Mouse (Mus musculus) layer of hippocampus, adult 9-10 months (tissue): ENCODE results near the gene Slc12a8.
A peak's percentile ranks its signal among the peaks of the same experiment; 100 is the strongest.
"Not testable (repeated sequence)": the region's sequence is repeated elsewhere in the genome, so short reads cannot be mapped to it uniquely, and the experiment has no call there.

Experiments
- DNase-seq: peaks from one replicate; pipeline ENCODE4 v3.0.0; 2022; ENCODE audit warnings: low spot score

The Slc12a8 gene

DNA sequence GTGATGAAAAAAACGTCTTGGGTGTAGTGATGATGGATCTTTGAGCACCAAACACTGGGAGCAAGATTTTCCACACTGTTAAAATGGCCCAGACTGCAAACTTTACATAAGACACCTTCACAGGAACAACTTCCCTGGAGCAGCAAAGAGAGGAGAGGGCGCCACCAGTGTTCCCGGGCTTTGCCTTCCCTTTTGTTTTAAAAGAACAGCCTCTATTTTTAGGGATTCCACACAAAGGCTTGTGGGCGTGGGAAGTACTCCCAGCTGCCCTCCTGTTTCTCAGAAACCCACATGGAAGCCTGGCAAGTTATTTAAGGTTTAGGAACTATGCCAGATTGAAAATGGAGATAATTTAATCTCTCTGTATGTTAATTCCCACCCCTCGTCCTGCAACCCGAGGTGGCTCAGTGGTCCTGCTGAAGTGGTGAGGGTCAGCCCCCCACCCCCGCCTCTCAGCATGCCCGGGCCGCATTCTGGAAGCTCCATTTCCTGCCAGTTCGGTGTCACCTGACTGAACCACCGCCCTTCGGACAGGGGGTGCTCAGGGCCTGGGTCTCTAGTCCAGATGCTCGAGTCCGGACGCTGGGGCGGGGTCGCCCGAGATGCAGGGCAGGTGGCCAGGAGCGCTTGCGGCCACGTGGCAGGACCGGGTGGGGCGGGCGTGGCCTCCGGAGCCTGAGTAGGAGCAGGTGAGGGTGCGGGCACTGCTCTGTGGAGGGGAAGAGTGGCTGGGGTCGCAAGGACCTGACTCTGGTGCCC lies at the start of gene Slc12a8:
Gene Slc12a8 (plus strand): TSS at position 522 of the 759 bp plus-strand sequence.
- peak; percentile 55 for DNase-seq

DNA sequence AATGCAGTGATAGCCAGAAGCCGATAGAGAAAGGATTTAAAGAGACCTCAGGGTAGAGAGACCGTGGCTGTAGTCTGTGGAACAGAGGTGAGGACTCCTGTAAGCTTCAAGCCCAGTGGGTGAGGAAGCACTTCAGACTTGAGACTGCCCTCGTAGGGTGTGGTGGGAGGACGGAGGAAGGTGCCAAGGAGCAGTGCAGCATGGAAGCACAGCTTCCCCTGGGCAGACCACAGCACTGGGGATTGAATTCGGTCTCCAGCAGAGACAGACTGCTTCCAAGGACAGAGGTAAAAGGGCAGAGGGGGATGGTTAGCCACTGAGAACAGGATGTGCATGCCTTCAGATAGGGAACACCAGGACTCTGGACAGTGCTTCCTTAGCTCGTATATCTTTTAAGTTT lies 49.7 kb upstream of the Slc12a8 start:
- no peak for DNase-seq

DNA sequence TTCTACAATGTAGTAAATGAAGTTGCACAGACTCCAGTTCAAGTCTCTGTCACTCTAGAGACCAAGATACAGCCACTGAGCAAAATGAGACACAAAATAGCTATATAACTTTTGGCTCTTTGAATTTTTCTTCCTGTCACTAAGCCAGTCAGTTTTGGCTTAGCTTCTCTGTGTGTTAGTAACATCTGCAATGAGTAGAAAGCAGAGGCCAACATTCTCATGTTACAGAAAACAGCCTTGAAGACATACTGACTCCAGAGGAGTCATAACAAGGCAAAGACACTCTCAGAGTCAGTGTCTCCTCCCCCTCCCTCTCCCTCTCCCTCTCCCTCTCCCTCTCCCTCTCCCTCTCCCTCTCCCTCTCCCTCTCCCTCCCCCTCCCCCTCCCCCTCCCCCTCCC lies 47.2 kb upstream of the Slc12a8 start:
- DNase-seq, result no peak

DNA sequence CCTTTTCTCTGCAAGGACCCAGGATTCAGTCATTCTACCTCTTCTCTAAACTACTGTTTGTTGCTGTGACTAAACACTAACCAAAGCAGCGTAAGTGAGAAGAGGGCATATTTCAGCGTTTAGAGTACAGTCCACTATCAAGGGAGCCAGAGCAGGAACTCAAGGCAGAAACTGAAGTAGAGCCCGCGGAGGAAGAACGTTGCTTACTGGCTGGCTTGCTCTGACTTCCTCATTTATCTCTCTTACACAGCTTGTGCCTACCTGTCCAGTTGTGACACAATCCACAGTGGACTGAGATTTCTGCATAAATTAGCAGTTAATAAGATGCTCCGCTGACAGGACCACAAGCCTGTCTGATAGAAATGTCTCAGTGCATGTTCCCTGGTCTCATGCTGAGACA lies 42.7 kb upstream of the Slc12a8 start:
- no peak for DNase-seq

DNA sequence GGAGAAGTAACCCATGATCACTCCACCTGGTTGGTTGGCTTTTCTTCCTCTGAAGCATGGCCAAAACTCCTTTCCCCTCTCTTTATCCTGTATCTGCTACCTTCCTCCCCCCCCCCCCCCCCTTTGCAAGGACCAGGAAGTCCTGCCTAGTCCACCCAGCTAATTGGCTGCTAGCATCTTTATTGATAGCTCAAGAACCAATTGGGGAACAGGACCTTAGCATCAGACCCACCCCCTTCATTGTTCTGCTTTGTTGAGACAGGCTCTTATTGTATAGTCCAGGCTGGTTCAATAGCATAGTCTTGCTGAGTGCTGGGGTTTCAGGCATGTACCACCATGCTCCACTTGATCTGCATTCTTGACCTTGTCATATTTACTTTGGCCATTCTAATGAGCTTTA lies 37.2 kb upstream of the Slc12a8 start:
- DNase-seq, result no peak

DNA sequence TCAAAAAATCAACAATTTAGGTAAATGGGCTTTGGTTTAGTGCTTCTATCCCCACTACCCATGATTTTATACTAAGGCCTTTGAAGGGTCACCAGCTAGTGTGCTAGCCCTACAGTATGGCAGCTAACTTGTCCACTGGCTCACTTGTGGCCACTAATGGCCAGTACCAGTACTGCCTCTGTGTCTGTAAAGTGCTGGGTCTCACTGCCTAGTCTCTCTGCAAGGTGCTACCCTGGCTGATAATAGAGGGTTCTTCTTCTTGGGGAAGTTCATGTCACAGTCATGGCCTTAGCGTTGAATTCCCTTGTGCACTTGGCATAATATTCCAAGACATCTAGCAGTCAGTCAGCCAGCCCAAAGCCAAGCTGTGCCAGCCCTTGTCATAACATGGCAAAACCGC lies 36.0 kb upstream of the Slc12a8 start:
- no peak for DNase-seq

DNA sequence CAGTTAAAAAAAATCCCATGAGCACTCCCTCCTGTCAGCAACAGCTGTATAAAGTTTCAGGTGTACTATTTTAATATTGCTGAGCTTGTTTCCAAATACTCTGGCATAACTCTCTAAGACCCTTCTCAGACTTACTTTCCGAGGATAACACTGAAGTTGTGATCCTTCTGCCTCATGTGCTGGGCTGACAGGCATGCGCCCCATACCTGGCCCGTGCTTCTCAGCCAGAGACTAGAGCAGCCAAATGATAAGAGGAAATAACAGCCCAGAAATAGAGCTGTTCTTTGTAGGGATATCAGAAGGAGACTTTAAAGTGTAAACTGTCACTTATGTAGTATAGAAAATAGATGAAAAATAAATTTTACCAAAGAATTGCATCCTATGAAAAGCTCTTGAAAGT lies 34.8 kb upstream of the Slc12a8 start:
- DNase-seq, result no peak

DNA sequence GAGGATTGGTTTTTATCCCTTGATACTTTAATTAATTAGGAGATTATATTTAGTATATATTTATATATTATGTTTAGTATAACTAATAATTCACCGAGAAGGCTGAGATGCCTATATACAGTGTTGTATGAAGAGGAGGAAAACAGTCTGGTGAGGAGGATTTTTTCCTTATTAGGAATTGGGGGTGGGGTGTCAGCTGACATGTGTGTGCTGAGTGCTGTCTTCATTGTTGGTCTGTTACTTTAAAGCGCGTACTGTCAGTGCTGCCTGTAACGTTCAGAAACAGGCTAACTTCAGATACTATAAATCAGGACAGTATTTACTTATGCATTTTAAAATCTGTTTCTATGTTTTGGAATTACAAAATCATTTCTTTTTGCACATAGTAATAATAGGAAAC lies 29.4 kb upstream of the Slc12a8 start:
- DNase-seq, result no peak

DNA sequence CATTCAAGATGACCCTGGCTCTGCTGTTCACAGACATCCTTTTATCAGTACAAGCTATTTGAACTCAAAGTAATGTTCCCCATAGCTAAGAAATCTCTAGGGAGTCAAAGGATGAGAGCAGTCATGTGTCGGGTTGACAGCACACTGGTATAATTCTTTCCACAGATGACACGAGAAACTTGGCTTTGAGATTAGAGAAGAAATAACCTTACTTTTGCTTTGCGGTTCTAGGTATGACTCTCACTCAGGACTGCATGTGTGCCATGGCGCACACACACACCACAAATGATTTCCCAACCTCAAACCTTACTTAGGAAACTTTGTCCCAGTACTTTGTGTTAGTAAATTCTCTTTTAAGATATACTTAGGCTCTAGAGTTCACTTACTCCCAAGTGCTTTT lies 22.8 kb upstream of the Slc12a8 start:
- DNase-seq, result no peak

DNA sequence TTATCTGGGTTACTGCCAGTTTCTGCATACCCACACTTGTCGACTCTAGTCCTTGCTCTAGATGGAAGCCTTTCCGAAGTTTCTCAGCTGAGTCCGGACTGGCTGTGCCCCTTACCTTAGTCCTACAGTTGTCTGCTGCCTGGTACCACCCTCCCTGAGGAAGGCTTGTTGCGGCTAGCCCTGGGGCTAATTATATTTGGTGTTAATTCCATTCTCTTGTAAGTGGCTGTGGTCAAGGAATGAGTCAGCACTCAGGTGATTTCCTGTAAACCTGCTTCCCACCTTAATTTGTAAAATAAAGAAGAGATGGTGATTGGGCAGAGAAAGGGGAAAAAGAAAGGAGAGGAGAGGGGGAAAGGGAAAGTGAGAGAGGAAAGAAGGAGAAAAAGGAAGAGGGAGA lies 9.0 kb upstream of the Slc12a8 start:
- DNase-seq, result no peak

DNA sequence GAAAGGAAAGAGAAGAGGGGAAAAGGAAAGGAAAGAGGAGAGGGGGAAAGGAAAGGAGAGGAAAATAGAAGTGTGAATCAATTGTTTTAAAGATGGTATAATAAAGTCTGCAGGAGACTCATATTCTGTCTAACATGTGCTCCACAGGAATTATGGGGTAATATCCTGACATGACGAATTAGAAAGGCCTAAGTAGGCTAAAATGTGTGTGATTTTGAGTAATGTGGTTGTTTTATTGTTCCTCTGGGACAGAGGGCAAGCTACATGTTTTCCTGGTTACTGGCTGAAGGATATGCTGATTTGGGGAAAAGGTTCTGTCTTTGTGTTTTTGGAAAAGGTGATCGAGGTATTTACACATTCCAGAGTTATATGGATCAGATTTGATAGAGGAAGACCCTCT lies 7.9 kb upstream of the Slc12a8 start:
- DNase-seq, result not testable (repeated sequence)

DNA sequence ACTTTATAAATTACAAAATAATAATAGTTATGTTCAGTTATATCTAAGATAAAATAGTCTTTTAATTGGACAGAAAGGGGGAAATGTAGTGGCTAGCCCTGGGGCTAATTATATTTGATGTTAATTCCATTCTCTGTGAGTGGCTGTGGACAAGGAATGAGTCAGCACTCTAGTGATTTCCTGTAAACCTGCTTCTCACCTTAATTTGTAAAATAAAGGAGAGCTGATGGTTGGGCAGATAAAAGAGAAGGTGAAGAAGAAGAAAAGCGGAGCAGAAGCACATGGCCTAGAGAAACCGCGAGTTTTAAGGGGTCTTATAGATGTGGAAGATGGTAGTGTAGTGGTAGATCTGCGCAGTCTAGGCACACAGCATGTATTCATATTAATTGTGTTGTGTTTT lies 6.3 kb upstream of the Slc12a8 start:
- DNase-seq, result not testable (repeated sequence)

DNA sequence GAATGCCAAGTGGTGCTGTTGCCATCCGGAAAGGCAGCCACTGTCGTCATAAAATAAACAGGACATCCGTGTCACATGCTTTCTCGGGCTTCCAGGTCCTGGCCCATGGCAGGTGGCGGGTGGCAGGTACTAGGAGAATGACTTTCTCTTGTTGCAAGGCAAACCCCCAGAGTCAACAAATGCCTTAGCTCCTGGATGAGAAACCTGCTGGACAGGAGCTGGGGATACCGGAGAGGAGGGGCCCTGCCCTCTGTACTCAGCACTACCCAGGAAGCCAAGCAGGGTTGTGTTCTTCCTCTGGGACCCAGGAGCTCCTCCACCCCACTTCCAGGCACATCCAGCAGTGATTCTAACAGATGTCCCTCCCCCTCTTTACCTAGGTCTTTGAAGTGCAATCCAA lies 4.6 kb upstream of the Slc12a8 start:
- no peak for DNase-seq

DNA sequence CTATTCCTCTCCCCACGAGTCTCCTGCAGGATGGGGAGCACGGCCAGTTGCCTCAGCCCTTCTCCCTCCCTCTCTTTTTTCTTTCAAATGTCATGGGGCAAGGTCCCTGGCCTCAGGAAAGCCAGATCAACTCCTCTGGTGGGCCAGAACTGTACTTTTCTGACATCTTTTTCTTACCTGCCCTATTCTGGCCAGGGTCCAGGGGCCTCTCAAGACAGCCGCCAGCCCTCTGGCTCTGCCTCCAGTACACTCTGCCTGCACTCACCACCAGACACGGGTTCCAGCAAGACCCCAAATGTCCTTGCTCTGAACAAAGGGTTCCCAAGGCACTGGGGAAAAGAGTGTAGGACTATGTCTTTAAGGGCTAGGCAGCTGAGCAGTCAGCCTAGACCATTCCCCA lies 499 bp downstream of the Slc12a8 start:
- no peak for DNase-seq

DNA sequence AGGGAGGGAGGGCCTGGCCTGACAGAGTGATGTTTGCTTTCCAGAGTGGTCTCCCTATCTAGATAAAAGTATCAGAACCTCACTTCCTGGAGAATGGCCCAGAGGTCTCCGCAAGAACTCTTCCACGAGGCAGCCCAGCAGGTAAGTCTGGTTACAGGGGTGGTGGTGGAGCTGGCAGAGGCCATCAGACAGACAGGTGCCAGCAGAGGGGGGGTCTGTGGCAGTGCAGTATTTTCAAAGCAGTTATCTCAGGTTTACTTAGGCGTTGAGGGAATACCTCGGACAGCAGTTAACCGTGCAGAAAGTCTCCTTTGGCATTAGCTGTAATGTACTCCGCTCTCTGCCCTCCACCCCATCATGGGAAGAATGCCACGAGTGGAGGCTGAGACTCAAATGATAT lies 1.1 kb downstream of the Slc12a8 start:
- no peak for DNase-seq

DNA sequence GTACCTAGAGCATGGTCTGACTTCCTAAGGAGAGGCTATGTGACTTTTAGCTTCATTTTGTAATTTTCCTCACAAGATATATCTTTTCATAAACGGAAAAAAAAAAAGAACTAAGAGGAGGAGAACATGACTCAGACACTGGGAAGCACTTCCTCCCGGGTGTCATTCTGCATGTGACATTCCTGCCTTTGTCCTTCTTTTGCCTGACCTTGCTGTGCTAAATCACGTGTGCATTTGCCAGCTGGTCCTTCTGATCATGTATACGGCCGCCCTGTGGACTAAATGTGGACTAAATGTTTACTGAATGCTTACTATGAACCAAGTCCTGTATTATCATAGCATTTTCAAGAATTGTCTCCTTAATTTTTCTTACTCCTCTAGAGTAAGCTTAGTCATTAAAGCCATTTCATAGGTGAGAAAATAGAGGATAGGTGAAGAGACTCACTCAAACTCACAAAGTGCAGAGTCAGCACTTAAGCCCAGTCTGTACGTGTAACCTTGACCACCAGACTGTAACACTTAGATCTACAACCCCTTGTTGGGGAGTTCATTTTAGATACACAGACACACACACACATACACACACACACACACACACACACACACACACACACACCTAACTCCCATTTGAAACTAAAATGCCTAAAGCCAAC lies 2.9 kb downstream of the Slc12a8 start:
- DNase-seq, result no peak

DNA sequence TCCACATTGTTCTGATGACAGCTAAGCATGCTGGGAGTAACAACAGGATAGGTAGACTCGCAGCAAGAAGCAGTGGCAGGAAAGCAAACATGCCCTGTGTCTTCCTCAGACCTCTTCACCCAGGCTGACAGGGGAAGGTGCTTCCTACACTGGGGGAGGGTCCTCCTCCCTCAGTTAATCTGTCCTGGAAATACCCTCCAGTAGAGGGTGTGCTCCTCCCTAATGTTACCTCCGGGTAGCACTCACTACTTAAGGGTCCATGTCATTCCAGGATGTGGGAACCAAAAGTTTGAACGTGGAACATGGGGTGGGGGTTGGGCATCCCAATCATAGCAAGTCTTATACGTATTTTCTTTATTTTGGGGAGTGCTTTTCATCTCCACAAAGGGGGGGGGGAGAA lies 5.4 kb downstream of the Slc12a8 start:
- no peak for DNase-seq

DNA sequence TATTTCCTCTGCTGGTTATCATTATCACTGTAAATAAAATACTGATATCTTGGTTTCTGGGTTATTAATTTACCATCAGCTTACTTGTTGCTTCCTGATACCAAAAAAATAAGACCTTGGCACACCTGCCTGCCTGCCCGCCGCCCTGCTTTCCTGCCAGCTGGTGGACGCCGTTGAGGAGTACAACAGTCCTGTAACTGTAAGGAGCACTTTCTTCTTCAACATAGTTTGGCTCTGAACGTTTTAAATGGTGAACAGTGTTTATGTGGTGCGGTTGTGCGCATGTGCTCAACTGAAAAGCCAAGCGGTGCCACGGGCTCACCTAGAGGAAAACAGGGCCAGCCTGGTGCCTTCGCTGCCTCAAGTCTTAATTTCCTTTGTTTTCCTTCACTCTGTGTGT lies 6.4 kb downstream of the Slc12a8 start:
- DNase-seq, result no peak

DNA sequence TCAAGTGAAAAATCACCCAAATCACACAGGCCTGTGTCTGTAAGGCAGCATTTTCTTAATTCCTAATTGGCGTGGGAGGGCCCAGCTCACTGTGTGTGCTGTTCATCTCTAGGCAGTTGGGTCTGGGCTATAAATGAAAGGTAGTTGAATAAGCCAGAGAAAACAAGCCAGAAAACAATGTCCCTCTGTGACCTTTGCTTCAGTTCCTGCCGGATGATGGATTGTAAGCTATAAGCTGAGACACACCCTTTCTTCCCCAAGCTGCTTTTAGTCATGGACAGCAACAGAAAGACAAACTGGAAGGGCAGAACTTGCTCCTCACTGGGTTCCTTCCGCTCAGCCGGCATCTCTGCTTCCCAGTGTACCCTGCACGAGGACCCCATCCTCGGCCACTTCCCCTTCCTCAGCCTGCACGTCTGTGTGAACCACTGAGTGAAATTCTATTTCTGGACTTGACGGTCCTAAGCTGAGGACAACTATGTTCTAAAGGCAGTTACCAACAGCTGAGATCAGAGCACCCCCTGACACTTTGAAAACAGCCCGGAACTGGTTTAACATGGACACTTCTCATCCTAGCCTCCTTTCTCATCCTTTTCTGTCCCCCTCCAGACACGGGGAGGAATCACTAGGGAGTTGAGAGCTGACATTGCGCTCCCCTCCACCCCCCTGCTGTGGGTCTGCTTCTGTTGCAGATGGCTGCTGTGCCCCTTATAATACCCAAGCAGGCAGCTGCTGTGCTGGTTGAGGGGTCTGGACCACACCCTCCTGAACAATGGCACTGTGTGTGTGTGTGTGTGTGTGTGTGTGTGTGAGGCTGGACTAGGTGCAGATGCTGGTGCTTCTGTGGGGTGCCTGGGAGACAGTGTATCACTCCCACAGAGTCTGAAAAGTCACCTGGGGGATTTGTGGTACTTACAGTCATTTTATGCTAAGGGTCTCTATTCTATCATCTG lies 12.7 kb downstream of the Slc12a8 start:
- DNase-seq, result no peak

DNA sequence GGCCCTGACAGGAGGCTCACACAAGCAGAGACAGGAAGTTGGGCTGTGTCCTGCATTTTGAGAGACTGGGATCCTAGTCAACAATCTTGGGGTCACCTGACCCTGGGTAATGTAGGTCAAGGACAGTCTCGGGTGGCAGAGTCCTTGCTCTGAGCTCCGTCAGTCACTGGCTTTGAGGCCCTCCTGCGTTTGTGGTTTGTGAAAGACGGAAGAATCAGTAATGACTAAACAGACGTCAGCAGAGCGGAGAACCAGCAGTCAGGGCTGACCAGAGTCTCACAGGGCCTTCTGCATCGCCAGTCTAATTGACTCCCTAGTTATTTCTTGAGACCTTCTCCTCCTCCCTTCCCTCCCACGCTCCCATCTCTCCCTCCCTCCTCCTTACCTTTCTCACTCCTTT lies 14.1 kb downstream of the Slc12a8 start:
- no peak for DNase-seq

DNA sequence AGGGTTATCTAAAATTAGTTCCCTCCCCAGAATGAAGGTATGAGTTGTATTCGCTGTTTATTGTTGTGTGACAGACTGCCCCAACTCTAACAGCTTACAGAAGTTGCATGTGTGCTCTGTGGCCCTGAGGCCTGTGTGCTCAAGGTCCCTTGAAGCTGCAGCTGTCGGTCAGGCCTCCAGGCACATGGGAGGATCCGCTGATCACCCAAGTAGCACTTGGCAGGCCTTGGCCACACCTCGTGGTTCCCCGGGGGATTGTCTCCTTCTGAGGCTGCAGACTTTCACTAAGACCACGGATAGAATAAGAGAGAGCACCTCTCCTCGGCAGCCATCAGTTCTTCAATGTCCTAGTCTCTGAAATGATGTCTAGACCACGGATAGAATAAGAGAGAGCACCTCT lies 19.3 kb downstream of the Slc12a8 start:
- no peak for DNase-seq

DNA sequence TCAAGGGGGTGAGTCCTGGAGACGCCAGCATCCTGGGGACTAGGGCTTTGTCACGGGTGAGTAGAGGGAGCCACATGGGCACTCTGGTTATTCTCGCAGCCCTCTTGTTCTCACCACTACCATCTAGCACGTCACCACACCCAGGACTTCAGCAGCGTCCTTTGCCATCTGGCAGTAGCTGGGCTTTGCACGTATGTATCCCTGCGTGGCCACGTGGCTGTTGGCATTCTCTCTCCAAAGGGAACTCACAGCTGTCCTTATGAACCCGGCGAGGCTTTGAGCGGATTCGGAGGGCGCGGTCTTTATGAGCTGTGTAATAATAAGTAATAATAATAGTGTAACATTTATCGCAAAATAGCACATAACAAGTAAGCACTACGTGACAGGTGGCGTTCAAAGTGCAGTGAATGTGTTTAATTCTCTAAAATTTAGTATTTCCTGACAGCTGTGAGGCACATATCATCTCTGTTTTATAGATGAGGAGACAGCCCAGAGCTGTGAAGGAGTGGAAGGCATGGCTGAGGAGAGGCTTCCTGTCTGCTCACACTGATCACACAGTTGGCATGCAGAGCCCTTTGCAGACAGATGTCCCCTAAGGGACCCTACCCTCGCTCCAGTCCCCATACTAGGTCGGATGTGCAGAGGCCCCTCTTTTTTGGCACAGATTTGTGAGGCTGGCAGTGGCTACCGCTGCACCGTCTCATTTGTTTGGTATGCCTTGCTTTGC lies 20.5 kb downstream of the Slc12a8 start:
- no peak for DNase-seq
